Mouse (Mus musculus) right cerebral cortex, postnatal 10 days (tissue): ENCODE measurements around the gene Zer1.

Experiments used
- DNase-seq, 2 experiments: peaks; one replicate each; pipeline ENCODE4 v3.0.0; 2021; ENCODE audit warnings: low spot score in 2 of 2

The Zer1 gene

GRCm38 (mm10) chr2:30051992-30052761 lies 72.2 kb downstream of the Zer1 start:
- no peak for DNase-seq

GRCm38 (mm10) chr2:30049831-30050230 lies 74.6 kb downstream of the Zer1 start:
- DNase-seq: no peak

DNA sequence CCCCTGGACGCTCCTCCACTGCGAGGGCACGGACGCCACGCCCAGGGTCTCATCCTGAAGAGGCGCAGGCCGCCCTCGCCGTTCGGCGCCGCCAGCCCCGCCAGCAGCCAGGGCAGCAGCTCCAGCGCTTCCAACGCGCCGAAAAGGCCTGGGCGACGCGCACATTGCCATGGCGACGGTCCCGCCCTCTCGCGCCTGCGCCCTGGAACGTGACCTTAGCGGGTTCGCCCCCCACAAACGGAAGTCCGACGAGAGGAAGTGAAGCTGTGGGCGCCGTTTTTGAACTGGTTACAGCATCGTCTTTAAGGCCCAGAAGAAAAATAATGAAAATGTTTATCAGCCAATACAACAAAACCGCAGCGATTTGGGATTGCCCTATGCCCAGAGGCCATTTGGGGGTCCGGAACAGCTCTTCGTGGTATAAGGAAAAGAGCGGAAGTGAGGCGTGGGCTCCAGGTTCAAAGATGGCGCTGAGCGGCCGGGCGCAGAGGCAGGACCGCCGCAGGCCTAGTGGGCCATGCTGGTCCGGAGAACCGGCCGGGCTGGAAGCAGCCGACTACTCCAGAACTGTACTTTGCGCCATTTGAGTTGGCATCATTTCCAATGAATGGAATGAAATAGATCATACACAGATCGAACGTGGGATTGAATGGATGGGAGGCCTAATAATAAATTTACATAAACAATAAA lies 75.5 kb downstream of the Zer1 start, which contains the start of gene Wdr34:
TSS of gene Wdr34 (minus strand) at position 183 of the 690 bp plus-strand sequence.
- peak; percentile 98 to 99 for DNase-seq

DNA sequence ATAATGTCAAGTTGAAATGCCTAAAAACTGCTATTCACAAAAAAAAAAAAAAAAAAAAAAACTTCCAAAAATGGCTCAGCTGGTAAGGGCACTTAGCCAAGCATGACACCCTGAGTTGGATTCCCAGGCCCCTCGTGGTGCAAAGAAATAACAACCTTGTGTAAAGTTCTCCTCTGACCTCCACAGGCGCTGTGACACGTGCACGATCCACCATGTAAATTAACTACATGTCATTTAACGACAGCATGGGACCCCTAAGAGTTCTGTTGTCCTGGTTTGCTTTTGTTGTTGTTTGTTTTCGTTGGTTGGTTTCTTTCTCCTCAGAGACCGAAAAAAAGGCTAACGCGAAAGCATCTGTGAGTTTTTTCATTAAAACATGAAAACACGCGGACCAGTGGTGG lies 76.3 kb downstream of the Zer1 start:
- DNase-seq: peak in 1 of 2 experiments; percentile 52
